9 mouse cellular contexts compared by ENCODE assay signal in genomic region chr13:109519485-109519884, GRCm38 (mm10).
A peak's percentile ranks its signal among the peaks of the same experiment; 100 is the strongest.
DNase-seq lines count a peak whose midpoint lies in the region; ATAC-seq and TF ChIP-seq lines count a peak whose summit lies in the region.
"Had no signal": no experiment of that assay in that cellular context is flagged by ENCODE, and none has a peak within 500 bp of the region (broad histone marks: within the 10 kb centered on the region; RNA-seq: fewer than 3 reads in every experiment).

No protein-coding gene starts in this region.

- ATAC-seq in kidney, embryonic 16.5 days (ENCODE audit: low FRiP score, low TSS enrichment), result no peak
- ATAC-seq: hindbrain, embryonic 16.5 days had no signal

- no peak for TF ChIP-seq CTCF in kidney, adult 2 months (conservative IDR thresholded peaks at IDR 0.05; ENCODE audit: insufficient read depth, insufficient read length, low read depth, low read length)

- H3K36me3 ChIP-seq in kidney, adult 2 months (ENCODE audit: control insufficient read depth, insufficient read depth, low read length), result no peaks in the 10 kb centered on the region
- no peaks in the 10 kb centered on the region for H3K36me3 ChIP-seq in kidney, embryonic 16.5 days (ENCODE audit: insufficient read depth, low read length)

- TF ChIP-seq POLR2A in kidney, adult 2 months (IDR thresholded peaks at IDR 0.05; ENCODE audit: low read depth, low read length), result no peak

- H3K4me3 ChIP-seq in kidney, adult 2 months (ENCODE audit: insufficient read depth, low read depth, low read length), result no peak overlapping the region
- no peak overlapping the region for H3K4me3 ChIP-seq in kidney, embryonic 16.5 days (ENCODE audit: low read length)

- WGBS in kidney, adult 2 months, result 28% methylated on average over 3 of the region's 3 CpGs
- WGBS in kidney, embryonic 16.5 days, result 38% methylated on average over 3 of the region's 3 CpGs

- H3K4me2 ChIP-seq in kidney, embryonic 16.5 days (replicated peaks; ENCODE audit: low read depth, low read length), result no peak overlapping the region

- DNase-seq in adrenal gland, postnatal 10 days, result peak; percentile 21
- no peak for DNase-seq in adrenal gland, adult 18-20 months (ENCODE audit: low spot score in 2 of 2)
- DNase-seq in kidney, adult 2 months, result peak; percentile 14
- peak; percentile 32 for DNase-seq in 3T3-L1 (ENCODE audit: low read depth, low spot score)
- DNase-seq in c-Kit-positive CD71-positive TER-119-positive erythroid progenitor cells, embryonic 14.5 days (ENCODE audit: low spot score), result peak; percentile 1
- DNase-seq in layer of hippocampus, postnatal 10 days (ENCODE audit: low spot score in 2 of 2), result no peak
- DNase-seq in gastrocnemius, postnatal 25 days, result no peak

- no peaks in the 10 kb centered on the region for H3K9me3 ChIP-seq in kidney, embryonic 16.5 days (ENCODE audit: low read length)

- H3K27ac ChIP-seq in kidney, adult 2 months (ENCODE audit: insufficient read depth, low read depth, low read length), result no peak overlapping the region
- no peak overlapping the region for H3K27ac ChIP-seq in kidney, embryonic 16.5 days (ENCODE audit: low read length)

- H3K9ac ChIP-seq in kidney, embryonic 16.5 days (replicated peaks; ENCODE audit: low read length), result no peak overlapping the region

- H3K27me3 ChIP-seq in kidney, adult 2 months (replicated peaks; ENCODE audit: control insufficient read depth, insufficient read depth, low read length), result no peaks in the 10 kb centered on the region
- no peaks in the 10 kb centered on the region for H3K27me3 ChIP-seq in kidney, embryonic 16.5 days (ENCODE audit: insufficient read depth, low read length)

- no peaks in the 10 kb centered on the region for H3K4me1 ChIP-seq in kidney, adult 2 months (ENCODE audit: control insufficient read depth, insufficient read depth, low read length)
- no peaks in the 10 kb centered on the region for H3K4me1 ChIP-seq in kidney, embryonic 16.5 days (ENCODE audit: insufficient read depth, low read length)

Comparison
In these comparisons a context has a peak if more than half of its experiments do, and no peak if none do; other contexts are left out.
1. DNase-seq: peak in adrenal gland, postnatal 10 days (single experiment), kidney, adult 2 months (single experiment), 3T3-L1 (single experiment) and c-Kit-positive CD71-positive TER-119-positive erythroid progenitor cells, embryonic 14.5 days (single experiment); none in adrenal gland, adult 18-20 months (0 of 2), layer of hippocampus, postnatal 10 days (0 of 2) and gastrocnemius, postnatal 25 days (single experiment).